In the genomic region with DNA sequence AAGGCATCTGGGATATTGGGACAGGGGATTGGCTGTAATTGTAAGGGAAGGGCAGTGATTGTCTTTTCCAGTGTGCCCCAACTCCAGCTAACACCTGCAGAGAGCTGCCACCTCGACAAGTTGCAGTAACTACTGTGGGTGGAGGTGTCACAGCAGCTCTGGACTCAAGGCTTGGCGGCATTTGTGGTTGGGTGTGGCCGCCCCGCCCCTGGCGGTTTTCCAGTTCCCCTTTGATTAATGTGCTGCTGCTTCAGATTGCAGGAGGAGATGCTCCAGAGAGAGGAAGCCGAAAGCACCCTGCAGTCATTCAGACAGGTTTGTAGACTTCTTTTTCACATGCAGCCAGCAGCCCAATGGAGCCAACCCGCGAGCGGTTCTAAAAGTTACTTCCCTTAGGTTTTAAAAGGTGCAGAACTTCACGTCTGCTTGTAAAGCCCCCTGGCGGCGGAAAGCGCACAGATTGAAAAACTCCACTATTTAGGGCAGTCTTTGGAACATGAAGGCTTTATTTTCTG, we compare ENCODE assay signal across 8 mouse cellular contexts. TPM values are rescaled to one million over a fixed set of nuclear protein-coding genes. Genes with fewer than 3 reads are reported as not detected.
DNase-seq lines count a peak whose midpoint lies in the region; ATAC-seq and TF ChIP-seq lines count a peak whose summit lies in the region.

No protein-coding gene starts in this region.

- peak overlapping the region; percentile 100 for H3K27ac ChIP-seq in bone marrow macrophage, adult 2 months (ENCODE audit: insufficient read depth, low read depth, low read length)
- H3K27ac ChIP-seq in forebrain, embryonic 13.5 days: peak overlapping the region; percentile 97
- H3K27ac ChIP-seq in liver, embryonic 14.5 days: no peak overlapping the region
- peak overlapping the region; percentile 98 for H3K27ac ChIP-seq in stomach, embryonic 15.5 days

- no peak for TF ChIP-seq POLR2A in bone marrow macrophage, adult 2 months (IDR thresholded peaks at IDR 0.05; ENCODE audit: borderline replicate concordance, low read depth, low read length)

- intact Hi-C loops in heart, postnatal 10 days (cut with DNase I): loop anchor here (2.0 kb wide), 2 partner anchors 179 to 285 kb away; no protein-coding TSS in a partner anchor

- H3K4me2 ChIP-seq in forebrain, embryonic 13.5 days: peak overlapping the region; percentile 75
- H3K4me2 ChIP-seq in liver, embryonic 14.5 days (ENCODE audit: low read depth): peak overlapping the region; percentile 54
- H3K4me2 ChIP-seq in stomach, embryonic 15.5 days: peak overlapping the region; percentile 65

- H3K36me3 ChIP-seq in forebrain, embryonic 13.5 days (ENCODE audit: poor library complexity, severe bottlenecking): peaks cover 28% of the 10 kb centered on the region
- no peaks in the 10 kb centered on the region for H3K36me3 ChIP-seq in liver, embryonic 14.5 days (replicated peaks; ENCODE audit: control insufficient read depth, insufficient read depth, low read depth)
- H3K36me3 ChIP-seq in stomach, embryonic 15.5 days: peaks cover 3% of the 10 kb centered on the region; the same call in 1 of the 2 replicates

- peak overlapping the region; percentile 95 for H3K9ac ChIP-seq in forebrain, embryonic 13.5 days
- no peak overlapping the region for H3K9ac ChIP-seq in liver, embryonic 14.5 days (replicated peaks)
- H3K9ac ChIP-seq in stomach, embryonic 15.5 days: peak overlapping the region; percentile 78

- ATAC-seq in forebrain, embryonic 13.5 days: no peak
- peak; percentile 29; the same call in 1 of the 2 replicates for ATAC-seq in liver, embryonic 14.5 days (ENCODE audit: insufficient read depth)
- ATAC-seq in stomach, embryonic 15.5 days (ENCODE audit: insufficient read depth, low FRiP score, low read depth): no peak

- TF ChIP-seq CTCF in bone marrow macrophage, adult 2 months (IDR thresholded peaks at IDR 0.05; ENCODE audit: low read depth, low read length): peak; percentile 84
- peak; percentile 59 for TF ChIP-seq CTCF in liver, embryonic 14.5 days (IDR thresholded peaks at IDR 0.05; ENCODE audit: low read depth)

- WGBS in forebrain, embryonic 13.5 days: under 1% methylated on average over 13 of the region's 13 CpGs
- 2% methylated on average over 13 of the region's 13 CpGs for WGBS in liver, embryonic 14.5 days (ENCODE audit: insufficient replicate concordance)
- WGBS in stomach, embryonic 15.5 days: 1% methylated on average over 13 of the region's 13 CpGs

- no peak for TF ChIP-seq EP300 in liver, embryonic 14.5 days (IDR thresholded peaks at IDR 0.05; ENCODE audit: low read depth)

- H3K9me3 ChIP-seq in forebrain, embryonic 13.5 days (replicated peaks): no peaks in the 10 kb centered on the region
- no peaks in the 10 kb centered on the region for H3K9me3 ChIP-seq in liver, embryonic 14.5 days (ENCODE audit: control insufficient read depth, low read length)
- H3K9me3 ChIP-seq in stomach, embryonic 15.5 days: no peaks in the 10 kb centered on the region

- peak; percentile 89 for DNase-seq in CD4-positive, CD25-positive, alpha-beta regulatory T cell, adult 2 months (ENCODE audit: low read depth, low spot score)
- peak; percentile 81 to 89 for DNase-seq in heart, postnatal 10 days
- DNase-seq in kidney, postnatal 36 days: peak; percentile 77 to 92
- peak in 1 of 3 experiments; percentile 26 for DNase-seq in liver, embryonic 14.5 days (ENCODE audit: low read depth in 3 of 3, low spot score in 3 of 3)
- peak; percentile 78 to 80 for DNase-seq in natural killer cell, adult 2 months (ENCODE audit: low spot score in 2 of 2)

- H3K4me1 ChIP-seq in bone marrow macrophage, adult 2 months (ENCODE audit: control insufficient read depth, insufficient read depth, low read length): peaks cover 22% of the 10 kb centered on the region
- H3K4me1 ChIP-seq in forebrain, embryonic 13.5 days: peaks cover 57% of the 10 kb centered on the region
- H3K4me1 ChIP-seq in liver, embryonic 14.5 days (replicated peaks; ENCODE audit: control insufficient read depth in 2 of 2, insufficient read depth in 2 of 2, low read length in 1 of 2): peaks cover 0 to 13% of the 10 kb centered on the region in 2 experiments; a peak in 3 of 4 replicates
- H3K4me1 ChIP-seq in stomach, embryonic 15.5 days: peaks cover 14% of the 10 kb centered on the region

- peak overlapping the region; percentile 80 for H3K4me3 ChIP-seq in bone marrow macrophage, adult 2 months (ENCODE audit: insufficient read depth, low read length)
- peak overlapping the region; percentile 63 for H3K4me3 ChIP-seq in forebrain, embryonic 13.5 days
- H3K4me3 ChIP-seq in liver, embryonic 14.5 days (ENCODE audit: insufficient read depth in 1 of 2, low read depth in 2 of 2, low read length in 2 of 2): peak overlapping the region; percentile 49 to 56
- peak overlapping the region; percentile 62 for H3K4me3 ChIP-seq in stomach, embryonic 15.5 days (replicated peaks)

- no peaks in the 10 kb centered on the region for H3K27me3 ChIP-seq in forebrain, embryonic 13.5 days
- H3K27me3 ChIP-seq in liver, embryonic 14.5 days (ENCODE audit: control insufficient read depth, insufficient read depth, low read length): peaks cover 46% of the 10 kb centered on the region
- H3K27me3 ChIP-seq in stomach, embryonic 15.5 days (replicated peaks): no peaks in the 10 kb centered on the region

RNA-seq across cellular contexts. Expression of a gene that starts 1.6 kb away (rescaled TPM):
- polyA plus RNA-seq in bone marrow macrophage, adult 2 months (2012; ENCODE audit: insufficient read depth, insufficient read length, missing spikeins): 1,643 and 1,732 TPM in 2 replicates
- polyA plus RNA-seq in forebrain, embryonic 13.5 days (2015; fragmentation: Nextera tagmentation; extraction: Ambion mirVana): 895 and 906 TPM in 2 replicates
- 100 to 1,000 TPM; 921 to 996 TPM for total RNA-seq in heart, postnatal 10 days (2021)
- 59.5 and 98.0 TPM in 2 replicates for polyA plus RNA-seq in liver, embryonic 14.5 days (2012; rRNA removed)
- 65.0 and 70.8 TPM in 2 replicates for polyA plus RNA-seq in liver, embryonic 14.5 days (2014; fragmentation: Nextera tagmentation; extraction: Ambion mirVana)
- polyA plus RNA-seq in stomach, embryonic 15.5 days (2015; fragmentation: Nextera tagmentation; extraction: Ambion mirVana): 469 and 485 TPM in 2 replicates

RNA-seq across cellular contexts. Expression of a gene that starts 30.9 kb away (rescaled TPM):
- polyA plus RNA-seq in bone marrow macrophage, adult 2 months (2012; ENCODE audit: insufficient read depth, insufficient read length, missing spikeins): 3.9 and 6.9 TPM in 2 replicates
- polyA plus RNA-seq in forebrain, embryonic 13.5 days (2015; fragmentation: Nextera tagmentation; extraction: Ambion mirVana): 8.6 and 9.7 TPM in 2 replicates
- total RNA-seq in heart, postnatal 10 days (2021): 10 to 100 TPM in 1 of 2 experiments, 1 to 10 TPM in 1; 9.4 to 11.1 TPM
- 1.9 and 2.8 TPM in 2 replicates for polyA plus RNA-seq in liver, embryonic 14.5 days (2012; rRNA removed)
- 5.4 and 5.5 TPM in 2 replicates for polyA plus RNA-seq in liver, embryonic 14.5 days (2014; fragmentation: Nextera tagmentation; extraction: Ambion mirVana)
- 7.6 and 11.0 TPM in 2 replicates for polyA plus RNA-seq in stomach, embryonic 15.5 days (2015; fragmentation: Nextera tagmentation; extraction: Ambion mirVana)
